32 mouse cellular contexts compared by ENCODE assay signal in the genomic region with DNA sequence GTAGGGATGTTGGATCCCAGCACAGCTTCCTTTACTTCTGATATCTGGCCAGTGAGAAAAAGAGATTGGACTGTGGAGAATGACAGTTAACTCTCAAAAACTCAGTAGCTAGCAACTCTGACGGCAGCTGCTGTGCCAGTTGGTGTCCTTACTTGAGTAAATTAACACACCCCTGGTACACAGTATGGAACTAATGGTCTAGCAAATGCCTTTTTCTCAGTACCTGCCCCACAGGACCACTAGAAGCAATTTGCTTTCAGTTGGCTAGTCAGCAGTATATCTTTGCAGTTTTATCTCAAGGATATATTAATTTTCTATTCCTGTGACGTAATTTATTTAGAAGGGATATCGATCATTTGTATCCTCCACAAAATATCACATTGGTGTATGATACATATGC.
"Had no signal": no experiment of that assay in that cellular context is flagged by ENCODE, and none has a peak within 500 bp of the region (broad histone marks: within the 10 kb centered on the region; RNA-seq: fewer than 3 reads in every experiment).

No protein-coding gene starts in this region.

- H3K4me2 ChIP-seq: limb, embryonic 12.5 days; limb, embryonic 13.5 days; limb, embryonic 15.5 days; liver, embryonic 11.5 days; liver, embryonic 12.5 days; liver, embryonic 13.5 days; liver, embryonic 15.5 days; lung, embryonic 14.5 days; lung, embryonic 15.5 days; midbrain, embryonic 11.5 days; midbrain, embryonic 12.5 days; midbrain, embryonic 13.5 days; midbrain, embryonic 15.5 days had no signal

- H3K36me3 ChIP-seq: limb, embryonic 10.5 days; limb, embryonic 12.5 days; limb, embryonic 13.5 days; limb, embryonic 15.5 days; liver, embryonic 12.5 days; liver, embryonic 13.5 days; liver, embryonic 15.5 days; lung, embryonic 15.5 days; midbrain, embryonic 10.5 days; midbrain, embryonic 12.5 days; midbrain, embryonic 13.5 days; midbrain, embryonic 15.5 days had no signal

- H3K27ac ChIP-seq: left cerebral cortex, adult 2 months; limb, embryonic 10.5 days; limb, embryonic 12.5 days; limb, embryonic 13.5 days; limb, embryonic 15.5 days; liver, embryonic 12.5 days; liver, embryonic 13.5 days; liver, embryonic 14.5 days; liver, embryonic 15.5 days; lung, embryonic 15.5 days; macrophage; midbrain, embryonic 10.5 days; midbrain, embryonic 12.5 days; midbrain, embryonic 13.5 days; midbrain, embryonic 15.5 days had no signal

- H3K9ac ChIP-seq: limb, embryonic 12.5 days; limb, embryonic 13.5 days; limb, embryonic 15.5 days; liver, embryonic 12.5 days; liver, embryonic 13.5 days; liver, embryonic 14.5 days; liver, embryonic 15.5 days; liver, postnatal 0 days; lung, embryonic 14.5 days; lung, embryonic 15.5 days; midbrain, embryonic 12.5 days; midbrain, embryonic 13.5 days; midbrain, embryonic 15.5 days had no signal

- H3K4me3 ChIP-seq: left cerebral cortex, adult 2 months; limb, embryonic 10.5 days; limb, embryonic 12.5 days; limb, embryonic 13.5 days; limb, embryonic 15.5 days; liver, embryonic 12.5 days; liver, embryonic 13.5 days; liver, embryonic 15.5 days; lung, embryonic 15.5 days; megakaryocyte, embryonic 14.5 days; midbrain, embryonic 10.5 days; midbrain, embryonic 12.5 days; midbrain, embryonic 13.5 days; midbrain, embryonic 15.5 days; myocyte had no signal

- DNase-seq: left cerebral cortex, postnatal 4 days; liver; liver, embryonic 13.5 days; liver, postnatal 0 days; lung, adult 18-20 months; lung, adult 2 months; lung, embryonic 14.5 days; lung, postnatal 10 days; lung, postnatal 14 days; lung, postnatal 36 days; lung, postnatal 4 days; midbrain, embryonic 14.5 days had no signal

- H3K9me3 ChIP-seq: limb, embryonic 10.5 days; limb, embryonic 12.5 days; limb, embryonic 13.5 days; limb, embryonic 15.5 days; liver, embryonic 12.5 days; liver, embryonic 13.5 days; liver, embryonic 15.5 days; lung, embryonic 15.5 days; megakaryocyte, embryonic 14.5 days; midbrain, embryonic 10.5 days; midbrain, embryonic 12.5 days; midbrain, embryonic 13.5 days; midbrain, embryonic 15.5 days had no signal

- ATAC-seq: liver, embryonic 12.5 days; liver, postnatal 0 days; lung, postnatal 0 days; midbrain, embryonic 13.5 days; midbrain, embryonic 15.5 days; midbrain, embryonic 16.5 days had no signal

- H3K27me3 ChIP-seq: limb, embryonic 12.5 days; limb, embryonic 13.5 days; limb, embryonic 15.5 days; liver, embryonic 12.5 days; liver, embryonic 13.5 days; liver, embryonic 15.5 days; lung, embryonic 15.5 days; megakaryocyte, embryonic 14.5 days; midbrain, embryonic 12.5 days; midbrain, embryonic 13.5 days; midbrain, embryonic 15.5 days had no signal

- H3K4me1 ChIP-seq: limb, embryonic 10.5 days; limb, embryonic 12.5 days; limb, embryonic 13.5 days; limb, embryonic 15.5 days; liver, embryonic 12.5 days; liver, embryonic 13.5 days; liver, embryonic 15.5 days; lung, embryonic 15.5 days; megakaryocyte, embryonic 14.5 days; midbrain, embryonic 10.5 days; midbrain, embryonic 12.5 days; midbrain, embryonic 13.5 days; midbrain, embryonic 15.5 days had no signal
